Mouse (Mus musculus) erythroblast, embryonic 14.5 days (primary cell): Measurements from ENCODE around the gene Ciz1. TPM values are rescaled to one million over a fixed set of nuclear protein-coding genes. Genes with fewer than 3 reads are reported as not detected.
A peak's percentile ranks its signal among the peaks of the same experiment; 100 is the strongest.

ENCODE experiments used
- H3K27me3 ChIP-seq: 2 replicates; pipeline ENCODE4 v1.6.1; 2012; ENCODE audit warnings: inconsistent platforms; ENCODE audit not compliant: control insufficient read depth
- H3K36me3 ChIP-seq: 2 replicates; pipeline ENCODE4 v1.6.1; 2012; ENCODE audit warnings: mild to moderate bottlenecking, inconsistent platforms; ENCODE audit not compliant: control insufficient read depth
- H3K4me1 ChIP-seq: 2 replicates; pipeline ENCODE4 v1.6.1; 2012; ENCODE audit warnings: inconsistent platforms; ENCODE audit not compliant: control insufficient read depth
- H3K4me3 ChIP-seq: replicated peaks from 2 replicates; pipeline ENCODE3; 2012; ENCODE audit warnings: moderate library complexity, mild to moderate bottlenecking, inconsistent platforms
- H3K9me3 ChIP-seq: 2 replicates; pipeline ENCODE4 v1.6.1; 2012; ENCODE audit warnings: low read length, inconsistent platforms, mixed read lengths; ENCODE audit not compliant: control insufficient read depth
- GATA1 ChIP-seq: IDR thresholded peaks from 2 replicates; pipeline ENCODE4 v1.6.1; 2012; ENCODE audit warnings: low read length, inconsistent platforms, mixed read lengths
- TAL1 ChIP-seq: IDR thresholded peaks from 3 replicates; pipeline ENCODE4 v1.6.1; 2012; ENCODE audit warnings: low read length, inconsistent platforms, mixed read lengths
- polyA plus RNA-seq: library from polyadenylated mRNA; stranded (reverse); fragments of >175 nt; gene quantifications from 2 replicates; pipeline ENCODE4 v1.2.3, GENCODE M21; 2012

The Ciz1 gene
- polyA plus RNA-seq, 1 experiment, result 20.0 TPM

DNA sequence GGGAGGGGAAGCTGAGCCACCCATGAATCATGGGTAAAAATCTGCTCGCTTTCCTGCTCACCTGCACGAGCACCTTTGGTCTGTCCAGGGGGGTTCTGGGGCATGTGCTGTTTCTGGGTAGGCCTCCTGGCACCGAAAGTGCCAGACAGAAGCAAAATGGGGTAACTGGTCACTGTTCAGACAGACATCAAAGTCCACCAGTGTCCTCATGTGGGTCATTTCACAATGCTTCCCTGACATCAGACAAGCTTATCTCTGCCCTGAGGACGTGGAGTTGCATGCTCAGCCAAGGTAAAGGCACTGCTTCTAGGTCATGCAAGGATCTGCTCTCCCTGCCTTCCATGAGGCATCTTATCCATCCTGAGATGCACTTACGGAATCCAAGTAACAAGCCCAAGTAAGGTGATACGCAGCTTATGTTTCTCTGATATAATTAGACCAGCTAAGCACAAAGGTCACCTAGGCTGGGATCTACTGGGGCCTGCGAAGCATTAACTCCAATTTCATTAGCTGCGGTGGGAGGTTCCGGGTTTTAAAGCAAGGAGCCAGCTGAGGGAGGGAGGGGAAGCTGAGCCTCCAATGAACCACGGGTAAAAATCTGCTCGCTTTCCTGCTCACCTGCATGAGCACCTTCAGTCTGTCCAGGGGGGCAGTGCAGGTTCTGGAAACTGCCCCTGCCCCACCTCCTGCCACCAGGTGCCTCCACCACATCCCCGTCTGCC, 66.5 kb downstream of the Ciz1 start:
- H3K36me3 ChIP-seq, result peaks cover 76% of the 10 kb centered on the region
- H3K4me3 ChIP-seq, result no peak overlapping the region
- no peak for TF ChIP-seq TAL1
- TF ChIP-seq GATA1, result no peak
- H3K27me3 ChIP-seq, result no peaks in the 10 kb centered on the region
- H3K4me1 ChIP-seq, result peaks cover 15% of the 10 kb centered on the region
- H3K9me3 ChIP-seq, result no peaks in the 10 kb centered on the region

DNA sequence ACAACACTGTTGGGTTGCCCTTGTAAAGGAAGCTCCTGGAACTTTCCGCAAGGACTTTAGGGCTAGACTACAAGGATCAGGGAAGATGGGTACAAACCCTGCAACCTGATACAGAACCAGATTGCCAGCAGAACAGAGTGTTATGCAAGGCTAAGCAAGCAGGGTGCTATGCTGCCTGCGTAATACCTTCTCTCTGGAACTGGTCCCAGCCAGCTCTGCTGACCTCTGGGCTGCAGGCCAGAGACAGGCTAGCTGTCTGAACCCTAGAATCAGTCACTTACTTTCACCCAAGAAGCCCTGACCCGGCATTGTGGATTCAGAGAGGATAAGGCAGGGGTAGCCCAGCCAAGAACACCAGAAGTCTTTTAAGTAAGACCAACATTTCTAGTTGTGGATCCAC, 67.2 kb downstream of the Ciz1 start:
- no peak for TF ChIP-seq GATA1
- no peak for TF ChIP-seq TAL1
- peaks cover 69% of the 10 kb centered on the region for H3K36me3 ChIP-seq

DNA sequence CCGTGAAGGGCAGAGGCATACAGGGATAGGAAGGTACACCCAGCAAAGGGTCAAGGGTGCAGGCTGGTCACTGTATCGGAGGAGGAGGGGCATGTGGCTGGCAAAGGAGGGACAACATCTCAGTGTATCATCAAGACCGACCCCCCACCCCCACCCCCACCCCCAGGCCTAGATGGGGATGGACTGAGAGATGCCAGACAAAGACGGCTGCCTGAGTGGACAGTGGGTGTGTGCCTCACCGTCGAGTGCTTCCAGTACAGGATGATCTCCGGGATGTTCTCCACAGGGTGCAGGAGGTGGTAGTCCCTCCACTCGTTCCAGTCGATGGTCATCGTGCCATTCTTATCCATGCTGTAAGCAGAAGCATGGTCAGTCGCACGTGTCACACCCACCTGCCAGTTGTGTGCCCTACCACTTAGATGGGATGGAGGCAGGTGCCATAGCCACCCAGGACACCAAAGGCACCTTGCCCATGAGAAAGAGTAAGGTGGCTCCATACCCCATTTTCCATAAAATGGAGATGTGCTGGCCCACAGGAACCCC, 68.0 kb downstream of the Ciz1 start:
- Histone ChIP-seq H3K4me1 (peaks cover 30% of the 10 kb centered on the region), H3K36me3 (peaks cover 61% of the 10 kb centered on the region), H3K4me3 (no peak overlapping the region), H3K9me3 (no peaks in the 10 kb centered on the region), H3K27me3 (no peaks in the 10 kb centered on the region)
- no peak for TF ChIP-seq TAL1

More for the DNA sequence above, 67.2 kb downstream of the Ciz1 start:
- Histone ChIP-seq H3K9me3 (no peaks in the 10 kb centered on the region), H3K27me3 (no peaks in the 10 kb centered on the region), H3K4me3 (no peak overlapping the region), H3K4me1 (peaks cover 22% of the 10 kb centered on the region)

DNA sequence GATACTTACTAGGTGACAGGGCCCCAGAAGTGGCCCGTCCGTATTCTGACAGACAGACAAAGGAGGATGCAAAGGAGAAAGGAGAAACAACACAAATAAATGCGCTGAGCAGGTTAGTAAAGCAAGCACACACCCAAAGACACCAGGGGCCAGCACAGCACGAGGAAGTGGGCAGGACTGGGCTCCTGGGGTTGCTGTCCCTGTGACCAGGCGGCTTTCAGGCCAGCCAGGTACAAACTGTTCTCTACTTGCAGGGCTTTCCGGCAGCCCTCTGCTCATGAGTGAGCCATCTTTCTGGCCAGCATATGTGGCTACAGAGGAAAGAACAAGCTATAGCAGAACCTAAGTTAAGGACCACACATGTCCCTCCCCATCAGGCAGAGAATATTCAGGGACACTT, 68.5 kb downstream of the Ciz1 start:
- Histone ChIP-seq H3K36me3 (peaks cover 56% of the 10 kb centered on the region), H3K27me3 (no peaks in the 10 kb centered on the region), H3K4me1 (peaks cover 34% of the 10 kb centered on the region), H3K4me3 (no peak overlapping the region), H3K9me3 (no peaks in the 10 kb centered on the region)
- TF ChIP-seq TAL1, result no peak
- no peak for TF ChIP-seq GATA1

DNA sequence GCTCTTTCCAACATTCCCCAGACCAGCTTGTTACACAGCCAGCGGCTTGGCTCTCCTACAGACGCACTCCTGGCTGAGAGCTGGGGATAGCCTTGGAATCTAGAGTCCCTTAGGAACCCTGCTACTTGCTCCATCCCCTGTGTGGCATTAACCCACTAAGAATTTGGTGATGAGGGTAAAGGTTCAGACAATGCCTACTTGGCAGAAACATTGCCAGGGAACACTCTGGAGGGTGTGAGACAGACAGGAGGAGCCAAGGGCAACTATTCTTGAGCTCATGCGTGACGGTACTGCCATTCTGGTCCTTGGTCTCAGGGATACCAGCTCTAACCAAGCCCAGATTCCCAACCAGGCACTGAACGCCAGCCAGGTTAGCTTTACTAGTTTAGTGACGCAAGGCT, 69.7 kb downstream of the Ciz1 start:
- Histone ChIP-seq H3K4me1 (peaks cover 35% of the 10 kb centered on the region), H3K9me3 (no peaks in the 10 kb centered on the region), H3K4me3 (no peak overlapping the region), H3K36me3 (peaks cover 44% of the 10 kb centered on the region), H3K27me3 (no peaks in the 10 kb centered on the region)
- TF ChIP-seq TAL1 (no peak), GATA1 (no peak)

DNA sequence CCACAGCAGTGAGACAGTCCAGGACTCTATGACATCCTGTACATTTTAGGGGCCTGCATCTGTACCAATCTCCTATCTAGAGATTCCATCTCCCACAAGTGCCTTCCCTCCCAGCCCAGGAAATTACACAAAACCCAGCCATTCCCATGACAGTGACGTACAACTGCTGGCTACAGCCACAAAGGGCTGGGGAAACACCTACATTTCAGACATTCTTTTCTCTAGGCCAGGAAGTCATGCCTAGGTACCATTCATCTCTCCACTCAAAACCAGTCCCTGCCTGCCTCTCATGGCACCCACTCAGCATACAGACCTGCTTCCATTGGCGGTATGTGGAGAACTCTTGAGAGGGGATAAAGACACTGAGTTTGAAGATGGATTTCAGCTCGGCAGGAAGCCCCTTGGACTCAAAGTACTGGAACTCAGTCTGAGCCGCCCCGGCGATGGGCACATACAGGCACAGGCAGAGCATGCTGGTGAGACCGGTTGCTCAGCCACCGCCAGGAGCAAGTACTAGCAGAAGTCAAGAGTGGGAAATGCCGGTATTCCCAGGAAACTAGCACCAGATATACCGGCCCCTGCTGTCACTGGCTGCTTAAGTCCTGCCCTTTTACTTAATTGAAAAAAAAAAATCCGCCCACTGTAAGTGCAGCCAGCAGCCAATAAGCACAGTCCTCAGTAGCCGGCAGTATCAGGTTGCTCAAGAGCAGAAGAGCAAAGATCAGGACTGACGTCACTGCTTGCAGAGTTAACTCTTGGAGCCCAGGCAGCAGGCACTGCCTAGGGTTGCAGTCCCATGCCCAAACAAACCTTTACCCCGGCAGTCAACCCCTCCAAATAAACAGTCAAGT, 71.6 kb downstream of the Ciz1 start:
- TF ChIP-seq GATA1 (no peak), TAL1 (no peak)
- H3K27me3 ChIP-seq, result no peaks in the 10 kb centered on the region
- H3K4me1 ChIP-seq, result peaks cover 46% of the 10 kb centered on the region
- H3K36me3 ChIP-seq, result peaks cover 26% of the 10 kb centered on the region
- H3K9me3 ChIP-seq, result no peaks in the 10 kb centered on the region
- H3K4me3 ChIP-seq, result peak overlapping the region; percentile 48

DNA sequence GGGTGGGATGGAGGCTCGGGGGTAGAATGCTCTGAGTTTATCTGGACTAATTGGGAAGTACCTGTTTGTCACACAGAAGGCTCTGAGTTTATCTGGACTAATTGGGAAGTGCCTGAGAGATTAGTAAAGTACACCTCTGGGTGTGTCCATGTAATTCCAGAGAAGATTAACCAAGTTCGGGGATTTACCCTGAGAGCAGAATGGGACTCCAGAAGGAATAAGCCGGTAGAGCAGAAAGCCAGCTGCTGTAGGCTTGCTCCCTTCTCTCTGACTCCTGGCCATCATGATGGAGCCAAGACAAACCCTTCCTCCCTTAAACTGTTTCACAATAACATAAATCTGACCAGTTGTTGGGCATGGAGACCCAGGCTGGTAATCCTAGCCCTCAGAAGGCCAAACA, 72.7 kb downstream of the Ciz1 start:
- Histone ChIP-seq H3K36me3 (peaks cover 15% of the 10 kb centered on the region), H3K9me3 (no peaks in the 10 kb centered on the region), H3K4me3 (no peak overlapping the region), H3K4me1 (peaks cover 57% of the 10 kb centered on the region), H3K27me3 (no peaks in the 10 kb centered on the region)
- TF ChIP-seq GATA1 (no peak), TAL1 (no peak)

DNA sequence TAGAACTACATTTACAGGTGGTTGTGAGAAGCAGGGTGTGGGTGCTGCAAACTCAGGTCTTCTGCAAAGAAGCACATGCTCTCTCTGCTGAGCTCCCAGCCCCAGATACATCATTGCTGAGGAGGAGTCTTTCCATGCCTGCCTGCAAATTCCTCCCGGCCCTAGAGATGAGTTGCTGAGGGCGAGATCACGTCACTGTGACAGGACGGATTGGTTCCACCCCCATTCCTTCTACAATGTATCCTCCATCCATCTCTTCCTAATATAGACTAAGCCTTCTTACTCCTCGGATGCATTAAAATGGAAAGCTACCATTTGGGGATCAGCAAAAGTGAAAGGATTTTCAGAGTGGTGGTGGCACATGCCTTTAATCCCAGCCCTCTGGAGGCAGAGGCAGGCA, 73.4 kb downstream of the Ciz1 start:
- H3K36me3 ChIP-seq, result peaks cover 7% of the 10 kb centered on the region
- H3K4me1 ChIP-seq, result peaks cover 59% of the 10 kb centered on the region

DNA sequence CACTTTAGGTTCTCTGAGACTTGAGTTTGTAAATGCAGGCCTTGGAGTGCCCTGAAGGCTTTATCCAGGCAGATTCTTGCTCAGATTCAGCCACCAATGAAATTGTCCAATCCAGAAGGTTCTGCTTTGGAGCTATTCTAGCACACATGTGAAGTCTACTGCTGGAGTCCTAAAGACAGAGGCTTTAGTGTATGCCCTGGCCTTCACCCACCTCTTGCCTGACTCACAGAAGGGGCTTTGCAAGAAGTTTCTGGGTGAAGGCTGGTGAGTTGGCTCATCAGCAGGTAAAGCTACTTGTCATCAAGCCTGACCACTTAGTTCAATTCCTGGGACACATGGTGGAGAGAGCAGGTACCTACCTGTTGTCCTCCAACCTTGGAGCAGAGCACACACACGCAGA, 74.0 kb downstream of the Ciz1 start:
- Histone ChIP-seq H3K36me3 (peaks cover 1% of the 10 kb centered on the region), H3K4me1 (peaks cover 59% of the 10 kb centered on the region), H3K9me3 (no peaks in the 10 kb centered on the region), H3K27me3 (no peaks in the 10 kb centered on the region), H3K4me3 (no peak overlapping the region)
- TF ChIP-seq GATA1 (no peak), TAL1 (no peak)

More for the DNA sequence above, 73.4 kb downstream of the Ciz1 start:
- no peak overlapping the region for H3K4me3 ChIP-seq
- TF ChIP-seq TAL1 (no peak), GATA1 (no peak)
- no peaks in the 10 kb centered on the region for H3K9me3 ChIP-seq
- no peaks in the 10 kb centered on the region for H3K27me3 ChIP-seq
